Mouse (Mus musculus) lung, postnatal 0 days (tissue): ENCODE results near the gene Vav1.

ENCODE experiments used
- CTCF ChIP-seq: IDR thresholded peaks from 2 replicates; pipeline ENCODE4 v1.5.1; 2016; ENCODE audit warnings: antibody characterized with exemption, mild to moderate bottlenecking
- EP300 ChIP-seq: IDR thresholded peaks from 2 replicates; pipeline ENCODE4 v1.6.1; 2016; ENCODE audit warnings: antibody characterized with exemption, mild to moderate bottlenecking, control low read depth

DNA sequence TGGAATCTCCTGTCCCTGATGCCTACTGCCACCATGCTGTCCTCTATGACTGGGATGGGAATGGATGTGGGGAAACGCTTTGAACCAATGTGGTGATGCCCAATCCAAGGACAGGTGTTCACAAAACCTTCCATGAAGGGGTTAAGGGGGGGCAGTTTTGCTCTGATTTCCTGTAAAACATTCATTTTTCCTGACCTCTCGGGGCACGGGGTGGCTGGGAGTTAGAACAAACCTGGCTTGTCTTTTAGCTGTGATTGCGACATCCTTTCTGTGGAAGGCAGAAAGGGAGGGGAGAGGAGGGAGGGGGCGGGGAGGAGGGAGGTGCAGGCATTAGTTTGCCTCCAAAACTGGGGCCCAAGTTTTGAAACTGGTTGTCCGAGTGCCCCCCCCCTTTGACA, 48.2 kb upstream of the Vav1 start:
- no peak for TF ChIP-seq CTCF
- TF ChIP-seq EP300: no peak
